In the genomic region with DNA sequence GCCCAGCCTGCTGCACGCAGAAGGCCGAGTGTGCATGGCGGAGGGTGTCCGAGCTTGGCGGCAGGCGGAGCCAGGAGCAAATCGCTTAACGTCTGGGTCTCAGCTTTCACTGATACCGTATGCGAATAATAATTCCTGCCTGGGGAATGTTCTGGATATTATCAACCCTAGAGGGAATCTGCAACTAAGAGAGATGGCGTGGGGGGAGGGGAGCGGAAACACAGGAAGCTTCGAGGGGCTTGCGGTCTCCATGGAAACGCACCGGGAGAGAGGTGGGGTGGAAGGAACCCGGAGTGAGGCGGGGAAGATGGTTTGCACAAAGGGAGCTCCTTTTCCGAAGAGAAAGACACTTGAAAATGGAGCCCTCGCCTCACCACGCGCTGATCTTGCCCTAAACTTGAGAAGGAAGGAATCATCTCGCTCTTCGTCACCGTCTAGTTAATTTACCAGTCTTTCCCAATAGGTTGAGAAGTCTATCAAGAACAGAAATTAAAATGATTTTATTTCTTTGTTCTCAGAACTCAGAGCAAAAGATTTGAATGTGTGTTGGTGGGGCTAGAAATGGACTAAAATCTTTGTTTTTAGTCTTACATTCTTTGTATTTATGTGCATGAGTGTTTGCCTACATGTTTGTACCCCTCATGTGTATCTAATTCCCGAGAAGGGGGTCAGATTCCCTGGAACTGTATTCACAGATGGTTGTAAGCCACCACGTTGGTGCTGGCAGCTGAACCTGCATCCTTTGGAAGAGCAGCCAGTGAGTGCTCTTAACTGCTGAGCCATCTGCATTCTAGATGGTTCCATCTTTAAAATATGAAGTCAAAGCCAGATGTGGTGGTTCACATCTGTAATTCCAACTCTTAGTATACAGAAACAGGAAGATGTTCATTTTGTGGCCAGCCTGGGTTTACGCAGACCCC, we compare ENCODE assay signal across 9 mouse cellular contexts. TPM values are rescaled to one million over a fixed set of nuclear protein-coding genes. Genes with fewer than 3 reads are reported as not detected.
A peak's percentile ranks its signal among the peaks of the same experiment; 100 is the strongest.
DNase-seq lines count a peak whose midpoint lies in the region; ATAC-seq and TF ChIP-seq lines count a peak whose summit lies in the region.
"Had no signal": no experiment of that assay in that cellular context is flagged by ENCODE, and none has a peak within 500 bp of the region (broad histone marks: within the 10 kb centered on the region; RNA-seq: fewer than 3 reads in every experiment).

No protein-coding gene starts in this region.

- H3K4me2 ChIP-seq in forebrain, postnatal 0 days (ENCODE audit: low read depth), result peak overlapping the region; percentile 43
- H3K4me2 ChIP-seq in hindbrain, embryonic 14.5 days (replicated peaks), result peak overlapping the region; percentile 38
- H3K4me2 ChIP-seq in limb, embryonic 12.5 days, result peak overlapping the region; percentile 42
- H3K4me2 ChIP-seq in midbrain, embryonic 14.5 days (ENCODE audit: low read length), result peak overlapping the region; percentile 36

- H3K27ac ChIP-seq in forebrain, postnatal 0 days (ENCODE audit: low read depth, low read length), result peak overlapping the region; percentile 97
- H3K27ac ChIP-seq in hindbrain, embryonic 14.5 days, result peak overlapping the region; percentile 97
- H3K27ac ChIP-seq in limb, embryonic 12.5 days, result peak overlapping the region; percentile 98
- H3K27ac ChIP-seq in midbrain, embryonic 14.5 days (replicated peaks; ENCODE audit: low read depth, low read length), result peak overlapping the region; percentile 97

- H3K27me3 ChIP-seq in E14TG2a.4 (ENCODE audit: insufficient read depth, low read length), result peaks cover 10% of the 10 kb centered on the region
- no peaks in the 10 kb centered on the region for H3K27me3 ChIP-seq in forebrain, postnatal 0 days (ENCODE audit: insufficient read depth, low read length)
- no peaks in the 10 kb centered on the region for H3K27me3 ChIP-seq in hindbrain, embryonic 14.5 days (ENCODE audit: control insufficient read depth, insufficient read depth, low read length)
- no peaks in the 10 kb centered on the region for H3K27me3 ChIP-seq in limb, embryonic 12.5 days
- no peaks in the 10 kb centered on the region for H3K27me3 ChIP-seq in midbrain, embryonic 14.5 days (ENCODE audit: control insufficient read depth, insufficient read depth, low read length)

- TF ChIP-seq CTCF in E14TG2a.4 (conservative IDR thresholded peaks at IDR 0.05; ENCODE audit: low read length), result no peak
- 0 out of 2 replicates have a peak, but pooled peaks have one; percentile 4 for TF ChIP-seq CTCF in forebrain, postnatal 0 days (IDR thresholded peaks at IDR 0.05; ENCODE audit: low read depth)

- H3K4me1 ChIP-seq in E14TG2a.4 (replicated peaks; ENCODE audit: low read depth, low read length), result peaks cover 79% of the 10 kb centered on the region
- H3K4me1 ChIP-seq in forebrain, postnatal 0 days (ENCODE audit: insufficient read depth), result peaks cover 31% of the 10 kb centered on the region
- peaks cover 54% of the 10 kb centered on the region for H3K4me1 ChIP-seq in hindbrain, embryonic 14.5 days (replicated peaks; ENCODE audit: control insufficient read depth, insufficient read depth, low read length)
- peaks cover 81% of the 10 kb centered on the region for H3K4me1 ChIP-seq in limb, embryonic 12.5 days (replicated peaks)
- H3K4me1 ChIP-seq in midbrain, embryonic 14.5 days (ENCODE audit: control insufficient read depth, insufficient read depth, low read length), result peaks cover 55% of the 10 kb centered on the region

- peak overlapping the region; percentile 45 for H3K4me3 ChIP-seq in E14TG2a.4 (replicated peaks; ENCODE audit: low read length)
- H3K4me3 ChIP-seq in forebrain, postnatal 0 days (ENCODE audit: low read depth, low read length), result peak overlapping the region; percentile 21
- no peak overlapping the region for H3K4me3 ChIP-seq in hindbrain, embryonic 14.5 days (replicated peaks; ENCODE audit: low read length)
- peak overlapping the region; percentile 18; the same call in 1 of the 2 replicates for H3K4me3 ChIP-seq in limb, embryonic 12.5 days (replicated peaks)
- no peak overlapping the region for H3K4me3 ChIP-seq in midbrain, embryonic 14.5 days (replicated peaks; ENCODE audit: low read depth, low read length)

- 5% methylated on average over 28 of the region's 28 CpGs for WGBS in forebrain, postnatal 0 days
- WGBS in hindbrain, embryonic 14.5 days, result 4% methylated on average over 28 of the region's 28 CpGs
- WGBS in limb, embryonic 12.5 days, result 5% methylated on average over 28 of the region's 28 CpGs
- WGBS in midbrain, embryonic 14.5 days, result 4% methylated on average over 28 of the region's 28 CpGs

- peak overlapping the region; percentile 48 for H3K9ac ChIP-seq in forebrain, postnatal 0 days
- peak overlapping the region; percentile 46 for H3K9ac ChIP-seq in hindbrain, embryonic 14.5 days
- no peak overlapping the region for H3K9ac ChIP-seq in limb, embryonic 12.5 days (replicated peaks)
- H3K9ac ChIP-seq in midbrain, embryonic 14.5 days (replicated peaks; ENCODE audit: low read length), result peak overlapping the region; percentile 27

- DNase-seq in WW6 (ENCODE audit: low read depth, low spot score), result peak; percentile 34
- DNase-seq in forebrain, postnatal 0 days, result peak; percentile 97
- peak; percentile 90 for DNase-seq in hindbrain, embryonic 14.5 days (ENCODE audit: low spot score)
- peak; percentile 98 for DNase-seq in midbrain, embryonic 14.5 days
- DNase-seq in testis, postnatal 10 days (ENCODE audit: low spot score), result peak; percentile 84
- no peak for DNase-seq in urinary bladder, postnatal 25 days (ENCODE audit: low spot score)

- H3K36me3 ChIP-seq in E14TG2a.4 (ENCODE audit: insufficient read depth, low read length), result no peaks in the 10 kb centered on the region
- no peaks in the 10 kb centered on the region for H3K36me3 ChIP-seq in forebrain, postnatal 0 days (ENCODE audit: insufficient read depth)
- no peaks in the 10 kb centered on the region for H3K36me3 ChIP-seq in hindbrain, embryonic 14.5 days (replicated peaks; ENCODE audit: control insufficient read depth, insufficient read depth)
- no peaks in the 10 kb centered on the region for H3K36me3 ChIP-seq in limb, embryonic 12.5 days
- H3K36me3 ChIP-seq in midbrain, embryonic 14.5 days (ENCODE audit: control insufficient read depth, insufficient read depth, low read length), result no peaks in the 10 kb centered on the region

- H3K9me3 ChIP-seq in E14TG2a.4 (ENCODE audit: low read length), result no peaks in the 10 kb centered on the region
- H3K9me3 ChIP-seq in forebrain, postnatal 0 days (ENCODE audit: low read length), result no peaks in the 10 kb centered on the region
- no peaks in the 10 kb centered on the region for H3K9me3 ChIP-seq in hindbrain, embryonic 14.5 days (ENCODE audit: control insufficient read depth, low read length)
- no peaks in the 10 kb centered on the region for H3K9me3 ChIP-seq in limb, embryonic 12.5 days
- no peaks in the 10 kb centered on the region for H3K9me3 ChIP-seq in midbrain, embryonic 14.5 days (ENCODE audit: control insufficient read depth, low read length)

- ATAC-seq in forebrain, postnatal 0 days, result peak; percentile 97
- ATAC-seq in hindbrain, embryonic 14.5 days (ENCODE audit: low FRiP score), result peak; percentile 88
- 0 out of 2 replicates have a peak, but pooled peaks have one; percentile 6 for ATAC-seq in limb, embryonic 12.5 days (ENCODE audit: insufficient number of reproducible peaks, insufficient read depth, low FRiP score, low TSS enrichment, low read depth)
- ATAC-seq in midbrain, embryonic 14.5 days (ENCODE audit: low FRiP score, low TSS enrichment), result peak; percentile 89

RNA-seq across cellular contexts. Expression of gene Shisal2a, which starts 22.8 kb away (rescaled TPM):
- total RNA-seq in forebrain, postnatal 0 days (2014; rRNA removed), result 1.9 TPM in 1 of 2 replicates, not detected in the other
- polyA plus RNA-seq in forebrain, postnatal 0 days (2015; fragmentation: Nextera tagmentation; extraction: Ambion mirVana), result 3.0 and 4.9 TPM in 2 replicates
- polyA plus RNA-seq in hindbrain, embryonic 14.5 days (2014; fragmentation: Nextera tagmentation; extraction: Ambion mirVana), result 5.5 and 7.6 TPM in 2 replicates
- 8.1 and 9.4 TPM in 2 replicates for polyA plus RNA-seq in limb, embryonic 12.5 days (2016; fragmentation: Nextera tagmentation; extraction: Ambion mirVana)
- polyA plus RNA-seq in midbrain, embryonic 14.5 days (2014; fragmentation: Nextera tagmentation; extraction: Ambion mirVana), result 4.9 and 6.6 TPM in 2 replicates
- polyA plus RNA-seq: small intestine, adult 2 months had no signal

RNA-seq across cellular contexts. Expression of gene Coa7, which starts 32.5 kb away (rescaled TPM):
- total RNA-seq in forebrain, postnatal 0 days (2014; rRNA removed), result 21.6 and 22.3 TPM in 2 replicates
- polyA plus RNA-seq in forebrain, postnatal 0 days (2015; fragmentation: Nextera tagmentation; extraction: Ambion mirVana), result 59.5 and 66.0 TPM in 2 replicates
- 43.8 and 47.9 TPM in 2 replicates for polyA plus RNA-seq in hindbrain, embryonic 14.5 days (2014; fragmentation: Nextera tagmentation; extraction: Ambion mirVana)
- 50.4 and 53.0 TPM in 2 replicates for polyA plus RNA-seq in limb, embryonic 12.5 days (2016; fragmentation: Nextera tagmentation; extraction: Ambion mirVana)
- 45.7 and 46.4 TPM in 2 replicates for polyA plus RNA-seq in midbrain, embryonic 14.5 days (2014; fragmentation: Nextera tagmentation; extraction: Ambion mirVana)

RNA-seq across cellular contexts. Expression of gene Gpx7, which starts 46.4 kb away (rescaled TPM):
- 24.1 and 38.5 TPM in 2 replicates for total RNA-seq in forebrain, postnatal 0 days (2014; rRNA removed)
- 37.5 and 46.4 TPM in 2 replicates for polyA plus RNA-seq in forebrain, postnatal 0 days (2015; fragmentation: Nextera tagmentation; extraction: Ambion mirVana)
- polyA plus RNA-seq in hindbrain, embryonic 14.5 days (2014; fragmentation: Nextera tagmentation; extraction: Ambion mirVana), result 32.6 and 34.9 TPM in 2 replicates
- polyA plus RNA-seq in limb, embryonic 12.5 days (2016; fragmentation: Nextera tagmentation; extraction: Ambion mirVana), result 62.0 and 62.9 TPM in 2 replicates
- polyA plus RNA-seq in midbrain, embryonic 14.5 days (2014; fragmentation: Nextera tagmentation; extraction: Ambion mirVana), result 16.2 and 23.9 TPM in 2 replicates

RNA-seq across cellular contexts. Expression of gene Zyg11b, which starts 59.5 kb away (rescaled TPM):
- 142 and 151 TPM in 2 replicates for total RNA-seq in forebrain, postnatal 0 days (2014; rRNA removed)
- polyA plus RNA-seq in forebrain, postnatal 0 days (2015; fragmentation: Nextera tagmentation; extraction: Ambion mirVana), result 18.8 and 23.8 TPM in 2 replicates
- 45.3 and 46.0 TPM in 2 replicates for polyA plus RNA-seq in hindbrain, embryonic 14.5 days (2014; fragmentation: Nextera tagmentation; extraction: Ambion mirVana)
- polyA plus RNA-seq in limb, embryonic 12.5 days (2016; fragmentation: Nextera tagmentation; extraction: Ambion mirVana), result 17.7 and 18.5 TPM in 2 replicates
- 37.0 and 49.7 TPM in 2 replicates for polyA plus RNA-seq in midbrain, embryonic 14.5 days (2014; fragmentation: Nextera tagmentation; extraction: Ambion mirVana)

Comparison
In these comparisons a context has a peak if more than half of its experiments do, and no peak if none do; other contexts are left out.
1. H3K4me3 ChIP-seq: peak in E14TG2a.4 (single experiment), forebrain, postnatal 0 days (single experiment) and limb, embryonic 12.5 days (single experiment); none in hindbrain, embryonic 14.5 days (single experiment) and midbrain, embryonic 14.5 days (single experiment).
2. ATAC-seq: peak in every context shown above with its lines; median percentile 97 in forebrain, postnatal 0 days; 89 in midbrain, embryonic 14.5 days; 88 in hindbrain, embryonic 14.5 days; 6 in limb, embryonic 12.5 days.
3. Peak in every context shown above with its lines, with median percentiles within 50 percentile points of each other: H3K27ac ChIP-seq and H3K4me2 ChIP-seq.